Mouse (Mus musculus) left cerebral cortex, adult 2 months (tissue): ENCODE data around the gene Glrp1. TPM values are rescaled to one million over a fixed set of nuclear protein-coding genes. Genes with fewer than 3 reads are reported as not detected.
A peak's percentile ranks its signal among the peaks of the same experiment; 100 is the strongest.

ENCODE experiments used
- DNase-seq, 2 experiments: peaks; one replicate each; pipeline ENCODE4 v3.0.0; 2021 to 2022; ENCODE audit warnings: low spot score in 2 of 2, mixed read lengths in 1 of 2; ENCODE audit errors: extremely low spot score in 1 of 2
- H3K27ac ChIP-seq: fragments of 200-600 bp; 2 replicates; pipeline ENCODE4 v1.8.1; 2022
- H3K4me3 ChIP-seq: fragments of 200-600 bp; 2 replicates; pipeline ENCODE4 v1.8.1; 2022
- CTCF ChIP-seq: fragments of 200-600 bp; IDR thresholded peaks from 2 replicates; pipeline ENCODE4 v1.8.1; 2022; ENCODE audit warnings: antibody characterized with exemption, mild to moderate bottlenecking, moderate library complexity
- intact Hi-C: fragments of 180-260 bp; cut with DNase I; formaldehyde crosslinking; loops from one replicate; pipeline ENCODE4 v1.15.1; 2025
- total RNA-seq, 2 experiments: library from RNA; stranded (reverse); gene quantifications; 2 replicates each; pipeline ENCODE4 v1.2.3; 2021

Glrp1 gene
- total RNA-seq, 2 experiments from 2014 or later, result not detected

DNA sequence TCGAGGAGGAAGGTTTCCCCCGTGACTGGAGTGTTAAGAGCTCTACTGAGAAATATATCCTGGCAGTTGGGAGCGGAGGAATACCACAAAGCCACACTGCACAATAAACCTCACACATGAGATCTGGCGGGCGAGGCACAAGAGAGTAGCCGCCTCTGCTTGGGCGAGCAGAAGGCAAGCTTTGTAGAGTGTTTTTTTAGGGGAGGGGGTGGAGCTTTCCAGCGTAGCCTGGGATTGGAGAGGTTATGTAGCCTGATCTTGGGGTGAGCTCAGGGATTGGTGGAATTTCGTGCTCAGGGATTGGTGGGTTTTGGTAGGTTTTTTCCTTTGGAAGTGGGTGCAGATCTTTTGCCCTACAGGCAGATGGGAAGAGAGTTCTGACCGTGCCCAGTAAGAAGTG is 19.7 kb downstream of the Glrp1 start:
- Histone ChIP-seq H3K4me3 (no peak overlapping the region), H3K27ac (no peak overlapping the region)
- TF ChIP-seq CTCF, result no peak
- DNase-seq, result no peak
- intact Hi-C loops, result loop anchor here (5.0 kb wide), 1 partner anchor 62 kb away; no protein-coding TSS in a partner anchor

DNA sequence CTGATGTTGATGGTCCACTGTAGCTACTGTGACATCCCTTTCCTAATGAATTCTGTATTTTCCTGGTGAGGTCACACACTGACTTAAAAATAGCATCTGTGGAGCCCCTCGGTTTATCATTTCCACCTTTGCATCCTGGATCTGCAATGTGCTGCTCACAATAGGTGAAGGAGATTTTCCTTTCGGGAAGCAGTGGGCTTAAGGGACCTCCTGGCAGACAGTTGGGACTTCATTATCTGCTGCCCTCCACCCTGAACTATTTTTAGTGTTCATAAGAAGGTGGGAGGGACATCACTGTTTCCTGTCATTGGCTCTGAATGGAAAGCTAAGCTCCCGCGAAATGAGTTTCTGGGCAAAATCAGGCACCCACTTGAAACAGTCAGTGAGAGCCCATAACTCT is 20.9 kb downstream of the Glrp1 start:
- intact Hi-C loops, result no loop called here
- H3K4me3 ChIP-seq, result no peak overlapping the region
- TF ChIP-seq CTCF, result no peak
- no peak overlapping the region for H3K27ac ChIP-seq
- DNase-seq, result no peak

DNA sequence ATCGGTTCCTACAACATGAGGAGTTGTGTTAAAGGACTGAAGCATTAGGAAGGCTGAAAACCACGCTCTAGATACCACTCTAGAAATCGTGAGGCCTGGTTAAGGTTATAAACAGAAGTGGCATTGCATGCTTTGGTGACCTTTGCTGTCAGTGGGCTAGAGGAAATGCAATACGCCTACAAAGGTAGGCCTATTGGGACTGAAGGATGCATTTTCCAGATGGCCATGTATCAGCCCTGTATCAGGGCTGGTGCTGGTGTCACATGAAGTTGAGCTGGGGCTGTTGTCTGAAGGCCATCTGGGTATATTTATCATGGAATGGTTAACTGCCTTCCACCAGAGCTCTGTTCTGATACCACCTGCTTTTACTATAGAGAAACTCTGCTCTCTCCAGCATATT is 23.5 kb downstream of the Glrp1 start:
- Histone ChIP-seq H3K4me3 (no peak overlapping the region), H3K27ac (no peak overlapping the region)
- no peak for DNase-seq
- intact Hi-C loops, result no loop called here
- no peak for TF ChIP-seq CTCF

DNA sequence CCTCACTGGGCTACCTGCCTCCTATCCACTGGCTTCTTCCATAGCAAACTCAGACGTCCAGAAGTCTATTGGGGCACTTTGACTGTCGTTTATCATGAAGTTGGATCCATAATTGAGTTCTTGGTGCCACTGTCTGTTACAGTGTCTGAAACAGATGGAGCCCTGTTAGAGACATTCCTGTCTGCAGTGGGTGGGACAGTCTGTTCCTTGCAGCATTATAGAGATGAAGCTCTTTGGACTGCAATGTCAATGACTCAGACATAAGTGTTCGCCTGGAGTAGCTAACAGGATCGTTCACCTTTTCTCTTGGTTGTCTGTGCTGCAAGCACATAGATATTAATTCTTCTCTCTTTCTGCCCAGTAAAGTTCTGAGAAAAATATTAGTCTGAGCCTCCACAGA is 25.8 kb downstream of the Glrp1 start:
- no peak for DNase-seq
- no peak overlapping the region for H3K4me3 ChIP-seq
- TF ChIP-seq CTCF, result no peak
- intact Hi-C loops, result no loop called here
- H3K27ac ChIP-seq, result no peak overlapping the region

DNA sequence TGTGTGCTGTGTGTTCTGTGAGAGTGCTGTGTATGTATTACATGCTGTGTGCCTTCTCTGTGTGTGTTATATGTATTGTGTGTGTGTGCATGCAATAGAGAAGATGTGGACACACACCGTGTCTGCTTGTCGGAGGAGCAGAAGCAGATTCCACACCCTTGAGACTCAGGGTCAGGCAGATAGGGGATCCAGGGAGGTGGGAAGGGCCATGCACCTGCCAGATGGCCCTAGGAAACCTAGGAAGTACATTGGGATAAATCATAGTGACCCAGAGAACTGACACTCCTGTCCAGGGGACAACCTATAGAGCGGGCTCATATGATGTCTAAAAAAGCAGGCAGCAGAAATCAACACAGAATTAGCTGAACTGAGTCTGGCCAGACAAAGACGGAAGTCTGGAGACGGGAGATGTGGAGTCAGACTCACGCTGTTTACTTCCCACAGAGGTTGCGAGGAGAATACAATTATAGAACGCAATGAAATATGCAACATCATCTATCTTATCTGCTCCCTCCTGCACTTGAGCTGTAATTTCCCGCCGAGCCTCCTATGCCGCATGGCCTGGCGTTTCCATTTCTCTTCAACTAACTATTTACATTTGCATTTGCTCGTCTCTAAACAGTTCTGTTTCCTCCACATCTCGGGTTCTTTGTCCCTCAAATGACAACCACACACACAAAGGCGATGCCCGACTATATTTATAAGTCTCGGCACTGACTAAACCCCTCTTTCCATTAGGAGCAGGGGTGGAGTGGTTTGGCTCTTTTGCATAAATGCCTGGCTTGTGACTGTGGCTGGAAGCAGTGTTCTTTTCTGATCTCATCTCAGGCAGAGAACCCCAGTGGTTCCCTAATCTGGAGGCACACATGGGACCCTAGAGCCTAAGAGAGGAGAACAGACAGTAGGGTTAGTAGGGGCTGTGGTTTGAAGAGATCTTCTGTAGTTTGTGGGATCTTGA is 27.4 kb downstream of the Glrp1 start:
- TF ChIP-seq CTCF, result no peak
- intact Hi-C loops, result no loop called here
- H3K4me3 ChIP-seq, result no peak overlapping the region
- H3K27ac ChIP-seq, result no peak overlapping the region
- no peak for DNase-seq

DNA sequence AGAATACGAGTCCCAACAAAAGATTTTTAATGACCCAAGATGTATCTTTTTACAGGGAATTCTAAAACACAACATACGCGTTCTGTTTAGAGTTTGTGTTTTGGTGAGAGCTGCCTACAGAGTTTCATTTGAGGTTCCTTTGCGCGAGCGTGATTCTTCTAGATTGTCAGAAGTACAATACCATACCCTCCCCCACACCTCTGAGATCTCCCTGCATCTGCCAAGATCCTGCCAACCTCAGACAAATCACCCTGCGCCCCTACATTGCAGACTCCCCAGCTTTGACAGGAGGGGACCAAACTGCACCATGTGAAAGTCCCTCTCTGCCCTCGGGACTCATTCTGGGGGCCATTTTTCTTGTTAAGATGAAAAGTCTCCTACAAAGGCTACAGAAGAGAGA is 29.3 kb downstream of the Glrp1 start:
- intact Hi-C loops, result no loop called here

DNA sequence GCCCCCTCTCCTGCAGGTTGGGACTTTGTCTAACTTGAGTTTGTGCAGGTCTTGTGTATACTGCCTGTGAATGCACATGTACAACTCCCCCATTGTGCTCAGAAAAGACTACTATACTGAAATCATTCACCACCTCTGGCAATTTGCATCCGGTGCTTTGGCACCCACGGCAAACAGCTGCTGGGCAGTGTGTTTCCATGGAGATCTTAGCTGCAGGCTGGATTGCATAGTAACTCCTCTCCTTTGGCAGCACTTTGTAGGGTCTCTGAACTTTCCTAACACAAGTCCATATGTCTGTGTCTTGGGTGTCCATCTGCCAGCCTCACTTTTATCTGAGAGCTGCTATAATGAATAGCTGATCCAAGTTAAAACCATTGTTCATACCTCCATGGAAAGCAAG is 31.7 kb downstream of the Glrp1 start:
- no peak overlapping the region for H3K4me3 ChIP-seq
- no peak overlapping the region for H3K27ac ChIP-seq
- intact Hi-C loops, result no loop called here
- TF ChIP-seq CTCF, result no peak
- DNase-seq, result no peak

More for the DNA sequence above, 29.3 kb downstream of the Glrp1 start:
- no peak for TF ChIP-seq CTCF
- DNase-seq, result no peak
- no peak overlapping the region for H3K27ac ChIP-seq
- H3K4me3 ChIP-seq, result no peak overlapping the region

DNA sequence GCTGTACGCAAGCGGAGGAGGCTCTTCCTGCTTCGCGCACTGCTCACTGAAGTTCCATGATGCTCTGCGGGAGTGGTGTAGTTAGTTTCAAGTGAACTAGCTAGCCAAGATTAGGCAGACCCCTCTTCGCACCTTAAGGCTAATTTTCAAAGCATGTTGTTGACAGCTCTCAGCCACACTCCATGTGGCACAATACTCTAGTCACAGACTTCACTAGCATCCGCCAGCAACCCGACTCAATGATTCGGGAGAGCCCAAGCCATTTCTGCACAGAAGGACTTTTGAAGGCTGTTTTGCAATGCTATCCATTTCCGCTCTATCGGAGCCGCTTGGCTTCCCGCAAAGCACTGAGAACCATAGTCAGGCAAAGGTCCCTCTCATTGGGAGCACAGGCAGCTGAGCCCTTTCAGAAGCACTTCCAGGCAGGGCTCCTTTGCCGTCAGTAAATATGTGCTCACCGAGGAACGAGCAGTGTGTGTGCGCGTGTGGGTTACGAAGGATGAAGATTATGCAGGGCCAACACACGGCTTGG is 33.2 kb downstream of the Glrp1 start:
- no peak overlapping the region for H3K4me3 ChIP-seq
- DNase-seq, result no peak
- no peak overlapping the region for H3K27ac ChIP-seq
- intact Hi-C loops, result no loop called here
- no peak for TF ChIP-seq CTCF

DNA sequence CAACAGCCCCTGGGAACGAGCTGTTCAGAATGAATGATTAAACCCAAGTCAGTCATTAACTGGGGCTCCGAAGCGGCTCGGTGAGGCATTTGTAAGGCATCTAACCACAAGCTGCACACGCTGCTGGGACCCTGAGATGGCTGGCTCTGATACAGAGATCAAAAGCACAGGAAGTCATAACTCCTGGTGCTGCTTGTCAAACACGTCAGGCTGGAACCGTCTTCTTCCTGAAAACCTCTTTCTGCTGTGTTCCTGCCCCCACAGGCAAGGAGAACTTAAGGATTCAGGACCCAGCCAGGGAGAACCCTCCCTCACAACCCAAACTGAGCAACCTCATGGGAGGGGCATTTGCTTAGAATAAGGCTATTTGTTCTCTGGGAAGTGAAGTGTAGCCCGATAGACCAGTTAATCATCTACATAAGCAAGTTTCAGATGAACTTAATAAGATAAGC is 34.3 kb downstream of the Glrp1 start:
- no peak for TF ChIP-seq CTCF
- Histone ChIP-seq H3K27ac (no peak overlapping the region), H3K4me3 (no peak overlapping the region)
- intact Hi-C loops, result no loop called here
- no peak for DNase-seq

DNA sequence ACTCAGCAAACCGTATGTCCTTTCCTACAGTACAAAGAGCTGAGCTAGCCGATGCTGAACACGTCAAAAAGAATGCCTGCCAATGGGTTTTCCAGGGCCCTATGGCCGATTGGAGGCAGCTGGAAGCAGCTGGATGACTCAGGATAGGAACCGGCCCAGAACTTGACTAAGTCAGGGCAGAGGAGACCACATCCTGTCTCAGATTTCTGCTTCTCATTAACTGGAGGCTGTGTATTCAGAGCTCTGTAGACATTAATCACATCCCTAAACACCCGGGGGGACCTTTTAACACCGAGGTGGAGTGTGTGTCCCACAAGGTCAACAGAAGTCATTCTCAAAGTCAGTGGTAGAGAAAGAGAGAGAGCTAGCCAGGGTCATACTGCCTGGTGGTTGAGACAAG is 35.3 kb downstream of the Glrp1 start:
- intact Hi-C loops, result no loop called here
- DNase-seq, result no peak
- Histone ChIP-seq H3K4me3 (no peak overlapping the region), H3K27ac (no peak overlapping the region)
- no peak for TF ChIP-seq CTCF

DNA sequence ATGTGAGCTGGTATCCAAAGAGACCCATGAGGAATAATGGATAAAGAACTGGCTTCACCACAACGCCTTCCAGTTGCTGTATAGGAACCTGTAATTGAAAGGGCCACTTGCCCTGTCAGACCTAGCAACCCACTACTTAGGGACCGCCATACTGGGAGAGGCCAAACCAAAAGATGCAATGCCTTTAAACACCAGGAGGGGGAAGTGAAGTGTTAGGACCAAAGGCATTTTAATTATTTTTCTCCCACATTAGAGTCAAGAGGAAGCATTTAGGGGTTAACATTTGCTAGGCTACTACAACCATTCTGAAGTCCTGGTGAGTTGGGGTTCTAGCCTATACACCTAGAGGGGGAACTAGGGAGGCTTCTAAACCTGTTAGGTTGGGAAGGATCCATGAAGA is 36.0 kb downstream of the Glrp1 start:
- H3K4me3 ChIP-seq, result no peak overlapping the region

DNA sequence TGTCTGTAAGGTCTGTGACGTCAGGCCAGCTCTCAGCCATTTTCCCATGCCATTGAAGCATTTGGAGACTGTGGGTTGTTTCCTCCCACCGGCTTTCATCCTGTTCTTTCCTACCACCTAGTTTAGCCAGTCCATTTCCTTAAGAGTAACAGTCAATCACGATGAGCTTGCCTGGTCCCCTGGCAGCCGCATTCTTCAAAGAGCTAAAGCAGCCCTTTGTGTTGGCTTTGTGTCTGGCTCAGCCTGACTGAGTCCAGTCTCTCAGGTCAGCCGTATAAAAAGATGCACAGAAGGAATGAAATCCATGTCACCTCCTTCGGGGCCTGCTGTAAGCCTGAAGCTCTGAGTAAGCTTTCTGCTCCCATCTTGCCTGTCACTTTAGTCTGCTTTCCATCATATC is 37.6 kb downstream of the Glrp1 start:
- intact Hi-C loops, result no loop called here
- no peak overlapping the region for H3K4me3 ChIP-seq
- no peak overlapping the region for H3K27ac ChIP-seq
- no peak for TF ChIP-seq CTCF
- DNase-seq, result no peak

More for the DNA sequence above, 36.0 kb downstream of the Glrp1 start:
- no peak for DNase-seq
- intact Hi-C loops, result no loop called here
- H3K27ac ChIP-seq, result no peak overlapping the region
- peak; percentile 24 for TF ChIP-seq CTCF
